Mouse (Mus musculus): Measurements from ENCODE around the gene Pkm. TPM values are rescaled to one million over a fixed set of nuclear protein-coding genes. Genes with fewer than 3 reads are reported as not detected.

Pkm gene
- total RNA-seq (2021) = 1,000 to 10,000 TPM; 1,425 to 1,430 TPM
- long read RNA-seq, experiment 1, transcript Pkm-202 (11 exons, 2,041 nt) = major isoform, 1,846 of 2,137 reads
- long read RNA-seq, experiment 1, transcript Pkm-201 (11 exons, 2,432 nt) = minor isoform, 202 of 2,137 reads
- long read RNA-seq, experiment 1, partial matches to known transcripts = 43 of 2,137 reads
- long read RNA-seq, experiment 1, other reads (novel, unspliced or antisense) = 46 of 2,137 reads
- long read RNA-seq, experiment 2, transcript Pkm-202 (11 exons, 2,041 nt) = major isoform, 1,517 of 1,894 reads
- long read RNA-seq, experiment 2, transcript Pkm-201 (11 exons, 2,432 nt) = minor isoform, 141 of 1,894 reads
- long read RNA-seq, experiment 2, partial matches to known transcripts = 201 of 1,894 reads
- long read RNA-seq, experiment 2, other reads (novel, unspliced or antisense) = 35 of 1,894 reads

- DNase-seq (ENCODE audit: low spot score in 2 of 2) = peak; percentile 96
These were observed at the start of gene Pkm for GRCm38 (mm10) chr9:59655958-59656634. Gene Pkm, plus strand, starts transcription at chr9:59656368.

DNA sequence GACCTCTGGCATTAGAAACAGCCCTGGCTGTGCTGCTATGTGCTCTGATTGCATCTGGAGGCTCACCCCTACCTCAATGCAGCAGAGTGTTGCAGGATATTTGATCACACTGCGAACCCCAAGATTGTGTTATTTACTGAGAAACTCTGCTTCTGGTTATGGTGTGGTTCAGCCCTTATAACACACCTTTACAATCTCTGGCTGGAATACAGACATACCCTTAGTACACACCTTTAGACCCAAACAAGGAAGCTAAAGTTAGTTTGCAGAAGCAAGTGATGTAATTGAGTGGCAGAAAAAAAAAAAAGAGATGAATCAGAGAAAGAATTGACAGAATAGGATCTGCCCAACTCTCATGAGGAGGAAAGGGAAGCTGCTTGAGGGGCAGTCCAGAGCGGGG lies 45.2 kb upstream of the Pkm start:
- DNase-seq (ENCODE audit: low spot score in 2 of 2) = no peak

DNA sequence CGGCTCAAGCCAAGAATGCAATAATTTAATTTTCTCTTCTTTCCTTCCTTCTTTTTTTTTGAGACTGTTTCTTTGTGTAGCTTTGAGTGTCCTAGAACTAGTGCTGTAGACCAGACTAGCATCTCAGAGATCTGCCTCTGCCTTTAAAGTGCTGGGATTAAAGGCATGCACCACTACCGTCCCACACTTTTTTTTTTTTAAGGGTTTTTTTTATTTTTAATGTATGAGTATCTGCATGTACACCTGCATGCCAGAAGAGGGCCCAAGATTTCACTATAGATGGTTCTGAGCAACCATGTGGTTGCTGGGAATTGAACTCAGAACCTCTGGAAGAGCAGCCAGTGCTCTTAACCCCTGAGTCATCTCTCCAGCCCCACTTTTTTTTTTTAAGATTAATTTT lies 40.4 kb upstream of the Pkm start:
- no peak for DNase-seq (ENCODE audit: low spot score in 2 of 2)

GRCm38 (mm10) chr9:59616622-59617306 lies 39.4 kb upstream of the Pkm start, which contains the start of gene Parp6:
Gene Parp6, plus strand, starts transcription at chr9:59617284.
- peak; percentile 100 for DNase-seq (ENCODE audit: low spot score in 2 of 2)

DNA sequence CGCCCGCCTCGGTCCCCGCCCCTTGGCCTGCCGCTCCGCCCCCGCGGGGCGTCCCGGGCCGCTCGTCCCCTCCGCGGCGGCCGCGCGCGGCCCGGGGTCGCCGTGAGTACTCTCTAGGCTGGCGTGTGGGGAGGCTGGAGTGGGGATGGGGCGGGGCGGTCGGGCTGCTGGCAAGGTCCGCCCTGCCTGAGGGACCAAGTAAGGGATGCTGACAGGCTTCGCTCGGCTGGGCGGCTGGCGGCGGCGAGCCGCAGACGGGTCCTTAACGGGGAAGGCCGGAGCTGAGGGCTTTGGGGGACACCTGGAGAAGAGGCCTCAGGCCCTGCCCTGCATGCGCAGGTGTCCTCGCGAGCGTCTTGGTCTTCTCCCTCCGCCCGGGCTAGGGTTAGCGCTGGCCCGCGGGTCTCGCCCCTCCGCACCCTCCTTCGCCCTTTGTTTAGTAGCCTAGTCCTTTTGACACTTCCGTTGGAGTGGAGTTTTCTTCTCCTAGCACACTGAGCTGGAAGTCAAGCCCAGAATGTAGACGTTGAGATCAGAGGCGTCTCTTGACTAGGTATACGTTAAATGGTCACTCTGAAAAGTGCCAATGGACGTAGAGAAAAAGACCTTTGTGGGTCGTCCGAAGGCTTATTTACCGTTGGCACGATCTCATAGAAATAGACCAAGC lies 38.7 kb upstream of the Pkm start:
- DNase-seq (ENCODE audit: low spot score in 2 of 2) = peak in 1 of 2 experiments; percentile 5

DNA sequence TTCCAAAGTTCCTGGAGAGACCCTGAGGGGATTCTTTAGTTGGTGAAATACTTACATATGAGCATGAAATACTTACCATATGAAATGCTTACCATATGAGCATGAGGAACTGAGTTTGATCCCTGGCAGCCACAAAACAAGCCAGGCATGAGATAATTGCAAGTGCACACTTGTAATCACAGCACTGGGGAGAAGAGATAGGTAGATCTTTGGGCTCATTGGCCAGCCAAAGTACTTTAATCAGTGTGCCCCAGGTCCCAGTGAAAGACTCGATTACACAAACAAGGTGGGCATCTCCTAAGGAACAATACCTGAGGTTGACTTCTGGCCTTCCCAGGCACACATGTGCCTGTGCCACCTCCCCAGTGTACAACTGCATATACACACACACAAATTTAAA lies 17.8 kb upstream of the Pkm start:
- no peak for DNase-seq (ENCODE audit: low spot score in 2 of 2)

DNA sequence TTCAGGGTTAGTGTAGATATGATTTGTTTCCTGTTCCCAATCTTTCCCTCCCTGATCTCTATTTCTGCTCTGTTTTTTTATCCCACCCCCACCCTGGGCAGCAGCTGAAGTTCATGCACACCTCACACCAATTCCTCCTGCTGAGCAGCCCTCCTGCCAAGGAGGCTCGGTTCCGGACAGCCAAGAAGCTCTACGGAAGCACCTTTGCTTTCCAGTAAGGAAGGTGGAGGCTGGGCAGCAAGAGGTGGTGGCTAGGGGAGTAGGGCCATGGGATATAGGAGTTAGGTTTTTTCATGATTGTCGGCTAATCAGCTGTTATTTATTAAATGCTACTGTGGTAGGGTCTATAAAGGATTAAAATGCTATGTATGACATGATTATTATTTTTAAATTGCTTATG lies 16.2 kb upstream of the Pkm start:
- no peak for DNase-seq (ENCODE audit: low spot score in 2 of 2)

DNA sequence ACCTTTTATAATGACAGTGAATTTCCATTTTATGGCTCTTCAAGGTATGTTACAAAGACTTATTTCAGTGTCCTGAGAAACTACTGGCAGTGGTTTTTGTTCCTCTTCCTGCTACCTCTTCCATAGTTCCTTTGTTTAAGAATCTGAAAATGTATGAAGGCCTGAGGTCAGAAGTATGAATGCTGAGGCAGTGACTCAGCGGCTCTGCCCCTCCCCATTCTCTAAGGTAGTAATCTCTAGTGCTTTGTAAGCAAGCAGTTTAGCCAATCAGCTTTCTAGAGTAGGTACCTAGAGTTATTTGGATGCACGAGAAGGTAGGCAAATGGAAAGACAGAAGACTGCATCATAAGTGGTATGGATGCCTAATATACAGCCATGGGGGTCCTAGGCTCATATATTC lies 14.8 kb upstream of the Pkm start:
- DNase-seq (ENCODE audit: low spot score in 2 of 2) = no peak

GRCm38 (mm10) chr9:59649911-59650310 lies 6.3 kb upstream of the Pkm start:
- no peak for DNase-seq (ENCODE audit: low spot score in 2 of 2)

GRCm38 (mm10) chr9:59653371-59653770 lies 2.8 kb upstream of the Pkm start:
- no peak for DNase-seq (ENCODE audit: low spot score in 2 of 2)

- no peak for DNase-seq (ENCODE audit: low spot score in 2 of 2)
These were observed 1.7 kb upstream of the Pkm start for GRCm38 (mm10) chr9:59654450-59654983.

- DNase-seq (ENCODE audit: low spot score in 2 of 2) = peak; percentile 71 to 79
These were observed 758 bp downstream of the Pkm start for GRCm38 (mm10) chr9:59656635-59657617.

DNA sequence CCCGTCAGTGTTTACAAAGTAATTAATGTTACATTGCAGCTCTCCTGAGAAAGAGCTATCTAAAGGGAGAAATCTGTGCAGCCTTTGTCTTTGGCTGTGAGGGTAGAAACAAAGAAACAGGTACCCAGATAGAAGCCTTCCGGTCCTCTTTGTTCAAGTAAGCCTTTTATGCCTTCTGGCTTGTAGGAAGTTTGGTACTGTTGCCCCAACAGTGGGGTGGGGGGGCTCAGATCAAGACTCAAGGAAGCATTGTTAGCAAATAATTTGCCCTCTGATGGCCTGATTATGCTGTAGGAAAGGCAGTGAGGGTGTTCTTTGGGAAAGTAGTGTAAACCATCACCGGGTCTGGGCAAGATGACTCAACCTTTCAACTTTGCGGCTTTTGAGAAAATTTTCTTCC lies 2.0 kb downstream of the Pkm start:
- no peak for DNase-seq (ENCODE audit: low spot score in 2 of 2)

DNA sequence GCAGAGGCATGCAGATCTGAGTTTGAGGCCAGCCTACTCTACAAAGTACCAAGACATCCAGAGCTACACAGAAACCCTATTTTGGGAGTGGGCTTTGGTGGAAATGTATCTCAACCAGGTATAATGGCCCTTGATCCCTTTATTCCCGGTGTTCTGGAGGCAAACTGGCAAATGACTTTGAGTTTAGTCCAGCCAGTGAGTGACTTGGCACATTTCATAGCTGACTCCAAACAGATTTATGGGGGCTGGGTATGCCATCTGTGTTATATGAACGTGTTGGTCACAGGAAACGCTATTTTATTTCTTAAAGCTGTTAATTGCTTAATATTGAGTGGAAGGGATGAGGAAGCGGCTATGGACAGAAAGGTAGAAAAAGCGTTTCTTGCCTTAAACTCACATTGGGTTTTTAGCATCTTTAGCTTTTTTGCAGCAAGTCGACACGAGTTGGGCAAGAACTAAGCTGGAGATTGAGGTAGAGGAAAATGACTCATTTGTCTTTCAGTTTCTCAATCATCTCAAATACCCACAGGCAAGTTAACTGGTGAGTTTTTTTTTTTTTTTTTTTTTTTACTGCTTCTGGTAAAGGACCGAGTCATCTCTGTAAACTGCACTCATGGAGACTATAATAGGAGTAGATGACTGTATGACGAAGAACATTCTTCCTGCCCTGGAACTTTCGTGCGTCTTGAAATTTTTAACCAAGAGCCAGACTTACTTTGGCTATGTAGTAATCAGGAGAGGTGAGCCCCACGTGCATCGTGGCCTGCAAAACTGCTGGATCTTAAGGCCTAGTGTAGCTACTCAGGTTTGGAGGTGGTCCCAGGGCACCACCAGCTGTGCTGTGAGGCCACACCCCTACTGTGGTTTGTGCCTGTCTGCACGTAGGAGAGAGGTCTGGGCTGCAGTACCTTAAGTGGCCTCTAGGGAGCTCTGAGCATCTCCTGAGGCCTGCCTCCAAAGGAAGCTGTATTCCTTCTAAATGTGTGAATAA lies 3.2 kb downstream of the Pkm start:
- DNase-seq (ENCODE audit: low spot score in 2 of 2) = peak; percentile 78 to 84

GRCm38 (mm10) chr9:59660421-59660820 lies 4.3 kb downstream of the Pkm start:
- DNase-seq (ENCODE audit: low spot score in 2 of 2) = no peak

DNA sequence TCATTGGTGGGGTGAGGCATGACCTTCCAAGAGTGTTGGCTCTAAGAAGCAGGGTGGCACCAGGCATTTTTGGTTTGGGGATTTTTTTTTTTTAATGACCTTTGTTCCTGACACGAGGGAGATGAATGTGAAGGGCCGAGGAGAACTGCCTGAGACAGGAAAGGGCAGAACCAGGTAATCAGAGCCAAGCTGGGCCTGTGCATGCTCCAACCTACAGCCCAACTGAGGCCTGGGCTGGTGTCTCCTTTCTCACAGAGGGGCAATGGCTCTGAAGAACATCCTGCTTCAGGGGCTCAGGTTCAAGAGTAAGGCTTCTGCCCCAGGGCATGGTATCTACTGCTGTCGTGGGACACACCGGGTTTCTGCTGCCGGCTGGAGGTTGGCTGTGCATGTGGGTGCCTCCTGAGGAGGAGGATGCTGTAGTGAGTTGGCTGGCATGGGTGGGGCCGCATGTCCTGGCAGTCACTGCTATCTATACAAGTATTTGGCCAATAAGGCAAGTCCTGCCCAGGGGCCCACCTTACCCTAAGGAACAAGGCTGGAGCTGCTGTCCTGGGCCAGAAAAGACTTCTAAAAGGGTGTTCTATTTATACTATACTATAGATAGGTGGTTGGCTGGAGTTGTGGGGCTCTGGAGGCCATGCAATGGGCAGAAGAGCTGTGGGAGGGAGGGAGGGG lies 5.3 kb downstream of the Pkm start:
- DNase-seq (ENCODE audit: low spot score in 2 of 2) = no peak

- no peak for DNase-seq (ENCODE audit: low spot score in 2 of 2)
These were observed 7.1 kb downstream of the Pkm start for GRCm38 (mm10) chr9:59663226-59663625.

DNA sequence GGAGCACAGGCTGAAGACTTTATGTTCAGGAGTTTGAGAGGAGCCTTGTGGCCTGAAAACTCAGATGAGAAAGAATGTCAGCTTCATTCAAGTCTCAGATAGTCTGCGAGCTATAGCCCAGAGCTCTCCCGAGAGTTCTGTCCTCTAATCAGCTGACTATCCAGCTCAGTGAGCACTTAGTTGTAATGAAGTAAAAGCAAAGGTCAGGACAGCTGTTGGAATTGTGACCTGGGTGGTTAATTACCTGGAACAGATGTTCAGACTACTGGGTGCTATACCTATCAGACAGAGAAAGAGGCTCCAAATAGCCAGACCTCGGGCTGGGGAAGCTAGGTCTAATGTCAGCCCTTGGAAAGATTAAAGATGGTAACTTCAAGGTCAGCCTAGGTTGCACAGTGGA lies 7.8 kb downstream of the Pkm start:
- no peak for DNase-seq (ENCODE audit: low spot score in 2 of 2)

All from left cerebral cortex, adult 18-20 months (tissue).